Mouse (Mus musculus) frontal cortex, postnatal 25 days (tissue): Measurements from ENCODE around the gene Sco1.
"Not testable (repeated sequence)": the region's sequence is repeated elsewhere in the genome, so short reads cannot be mapped to it uniquely, and the experiment has no call there.

Source experiments
- DNase-seq, 2 experiments: peaks; one replicate each; pipeline ENCODE4 v3.0.0; 2022; ENCODE audit warnings: low spot score in 2 of 2

Gene Sco1

DNA sequence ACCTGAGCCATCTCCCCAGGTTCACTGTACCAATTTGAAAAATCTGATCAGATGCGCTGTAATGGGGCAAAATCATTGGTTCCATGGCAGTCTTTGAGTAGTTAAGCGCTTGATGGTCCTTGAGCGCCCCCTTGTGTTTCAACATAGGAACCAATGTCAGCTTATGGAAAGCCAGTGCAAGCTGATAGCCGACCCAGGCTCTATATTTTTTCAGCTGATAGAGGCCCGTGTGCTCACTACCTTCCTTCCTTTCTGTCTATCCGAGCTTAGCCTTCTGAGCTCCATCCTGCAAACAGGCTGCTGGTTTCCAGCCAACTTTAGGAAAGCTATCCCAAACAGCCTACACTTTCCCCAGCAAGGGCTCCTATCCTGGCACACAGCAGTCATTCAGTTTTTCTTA, 33.0 kb downstream of the Sco1 start:
- DNase-seq = peak; percentile 35 to 56

DNA sequence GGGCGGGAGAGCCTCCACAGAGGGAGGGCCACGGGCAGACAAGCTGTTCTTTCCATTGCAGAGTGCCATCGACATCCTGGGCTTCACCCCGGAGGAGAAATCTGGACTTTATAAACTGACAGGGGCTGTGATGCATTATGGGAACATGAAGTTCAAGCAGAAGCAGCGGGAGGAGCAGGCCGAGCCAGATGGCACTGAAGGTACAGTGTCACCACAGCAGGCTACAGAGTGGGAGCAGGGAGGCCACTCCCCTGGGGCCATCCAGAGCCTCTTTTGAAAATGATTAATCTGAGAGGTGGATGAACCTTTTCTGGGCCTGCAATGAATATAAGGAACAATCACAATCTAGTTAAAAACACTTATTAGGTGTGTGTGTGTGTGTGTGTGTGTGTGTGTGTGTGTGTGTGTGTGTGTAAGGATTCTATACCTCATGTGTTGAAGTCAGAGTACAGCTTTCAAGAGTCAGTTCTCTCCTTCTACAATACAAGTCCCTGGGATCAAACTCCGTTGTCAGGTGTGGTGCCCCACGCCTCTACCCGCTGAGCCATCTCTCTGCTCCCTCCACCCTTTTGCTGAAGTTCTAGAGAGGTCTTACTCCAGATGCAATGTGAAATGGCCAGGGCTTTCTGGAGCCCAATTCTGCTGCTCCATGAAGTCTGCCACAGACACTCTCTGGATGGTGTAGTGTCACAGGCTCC, 34.1 kb downstream of the Sco1 start:
- no peak for DNase-seq

DNA sequence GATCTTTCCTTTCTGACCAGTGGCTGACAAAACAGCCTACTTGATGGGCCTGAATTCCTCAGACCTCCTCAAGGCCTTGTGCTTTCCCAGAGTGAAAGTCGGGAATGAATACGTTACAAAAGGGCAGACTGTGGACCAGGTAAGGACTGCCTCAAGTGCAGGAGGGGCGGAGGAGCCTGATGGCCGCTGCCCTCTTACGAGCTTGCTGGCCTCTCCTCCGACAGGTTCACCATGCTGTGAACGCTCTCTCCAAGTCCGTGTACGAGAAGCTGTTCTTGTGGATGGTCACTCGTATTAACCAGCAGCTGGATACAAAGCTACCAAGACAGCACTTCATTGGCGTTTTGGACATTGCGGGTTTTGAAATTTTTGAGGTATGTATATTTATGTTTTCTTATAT, 34.8 kb downstream of the Sco1 start:
- DNase-seq = no peak

DNA sequence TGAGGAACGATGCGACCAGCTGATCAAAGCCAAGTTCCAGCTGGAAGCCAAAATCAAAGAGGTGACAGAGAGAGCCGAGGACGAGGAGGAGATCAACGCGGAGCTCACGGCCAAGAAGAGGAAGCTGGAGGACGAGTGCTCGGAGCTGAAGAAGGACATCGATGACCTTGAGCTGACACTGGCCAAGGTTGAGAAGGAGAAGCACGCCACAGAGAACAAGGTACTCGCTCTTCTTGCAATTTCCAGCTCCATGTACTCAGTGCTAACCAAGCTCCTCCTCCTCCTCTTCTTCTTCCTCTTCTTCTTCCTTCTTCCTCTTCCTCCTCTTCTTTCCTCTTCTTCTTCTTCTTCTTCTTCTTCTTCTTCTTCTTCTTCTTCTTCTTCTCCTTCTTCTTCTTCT, 39.9 kb downstream of the Sco1 start:
- DNase-seq = not testable (repeated sequence)

DNA sequence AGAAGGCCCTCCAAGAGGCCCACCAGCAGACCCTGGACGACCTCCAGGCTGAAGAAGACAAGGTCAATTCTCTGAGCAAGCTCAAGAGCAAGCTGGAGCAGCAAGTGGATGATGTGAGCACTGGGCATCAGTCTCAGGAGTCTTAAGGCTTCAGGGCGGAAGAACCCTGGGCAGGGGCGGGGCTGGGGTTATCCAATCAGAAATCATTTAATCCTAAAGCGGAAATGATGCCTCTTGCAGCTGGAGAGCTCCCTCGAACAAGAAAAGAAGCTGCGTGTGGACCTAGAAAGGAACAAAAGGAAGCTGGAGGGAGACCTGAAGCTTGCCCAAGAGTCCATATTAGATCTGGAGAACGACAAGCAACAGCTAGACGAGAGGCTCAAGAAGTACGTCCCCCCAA, 40.7 kb downstream of the Sco1 start:
- DNase-seq = no peak

DNA sequence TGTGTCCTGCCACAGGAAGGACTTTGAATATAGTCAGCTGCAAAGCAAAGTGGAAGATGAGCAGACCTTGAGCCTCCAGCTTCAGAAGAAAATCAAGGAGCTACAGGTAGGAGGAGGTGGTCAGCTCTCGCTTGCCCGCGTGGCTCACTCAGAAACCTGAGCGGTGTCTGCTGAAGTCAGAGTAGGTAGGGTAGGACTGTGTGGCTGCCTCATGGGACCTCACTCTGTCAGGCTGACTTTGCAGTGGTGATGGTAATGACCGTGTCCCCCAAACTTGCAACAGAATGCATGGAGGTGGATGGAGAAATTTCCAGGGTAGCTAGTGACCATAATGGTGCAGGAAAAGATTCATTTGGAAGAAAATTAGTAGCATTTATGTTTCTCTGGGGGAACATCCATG, 41.2 kb downstream of the Sco1 start:
- no peak for DNase-seq

DNA sequence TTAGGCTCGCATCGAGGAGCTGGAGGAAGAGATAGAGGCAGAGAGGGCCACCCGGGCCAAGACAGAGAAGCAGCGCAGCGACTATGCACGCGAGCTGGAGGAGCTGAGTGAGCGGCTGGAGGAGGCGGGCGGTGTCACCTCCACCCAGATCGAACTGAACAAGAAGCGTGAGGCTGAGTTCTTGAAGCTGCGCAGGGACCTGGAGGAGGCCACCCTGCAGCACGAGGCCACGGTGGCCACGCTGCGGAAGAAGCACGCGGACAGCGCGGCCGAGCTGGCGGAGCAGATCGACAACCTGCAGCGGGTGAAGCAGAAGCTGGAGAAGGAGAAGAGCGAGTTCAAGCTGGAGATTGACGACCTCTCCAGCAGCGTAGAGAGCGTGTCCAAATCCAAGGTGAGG, 42.0 kb downstream of the Sco1 start:
- no peak for DNase-seq

DNA sequence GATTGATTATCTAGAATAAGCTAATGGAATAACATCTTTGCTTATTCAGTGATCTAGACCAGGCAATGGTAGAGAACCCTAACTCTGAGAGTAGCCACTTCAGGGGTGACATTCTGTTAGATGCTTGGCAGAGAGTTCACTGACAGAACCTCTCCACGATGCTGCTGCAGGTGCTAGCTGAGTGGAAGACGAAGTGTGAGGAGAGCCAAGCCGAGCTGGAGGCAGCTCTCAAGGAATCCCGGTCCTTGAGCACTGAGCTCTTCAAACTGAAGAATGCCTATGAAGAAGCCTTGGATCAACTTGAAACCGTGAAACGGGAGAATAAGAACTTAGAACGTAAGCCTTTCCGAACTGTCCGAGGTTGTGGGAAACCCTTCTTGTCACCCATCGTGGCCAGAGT, 45.2 kb downstream of the Sco1 start:
- DNase-seq = no peak

DNA sequence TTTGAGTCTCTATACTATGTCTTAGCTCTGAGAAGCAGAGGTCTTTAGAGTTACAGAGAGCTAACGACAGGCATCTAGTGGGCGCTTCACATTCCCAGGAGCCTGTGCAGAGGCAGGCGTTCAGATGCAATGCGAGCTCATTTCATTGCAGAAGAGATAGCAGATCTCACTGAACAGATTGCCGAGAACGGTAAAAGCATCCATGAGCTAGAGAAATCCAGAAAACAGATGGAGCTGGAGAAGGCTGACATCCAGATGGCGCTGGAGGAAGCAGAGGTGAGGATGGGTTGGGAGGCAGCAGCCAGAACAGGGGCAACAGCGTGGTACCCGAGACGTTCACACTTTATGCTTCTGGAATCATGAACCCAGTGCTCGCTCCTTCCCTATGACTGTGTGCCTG, 46.0 kb downstream of the Sco1 start:
- peak in 1 of 2 experiments; percentile 21 for DNase-seq

DNA sequence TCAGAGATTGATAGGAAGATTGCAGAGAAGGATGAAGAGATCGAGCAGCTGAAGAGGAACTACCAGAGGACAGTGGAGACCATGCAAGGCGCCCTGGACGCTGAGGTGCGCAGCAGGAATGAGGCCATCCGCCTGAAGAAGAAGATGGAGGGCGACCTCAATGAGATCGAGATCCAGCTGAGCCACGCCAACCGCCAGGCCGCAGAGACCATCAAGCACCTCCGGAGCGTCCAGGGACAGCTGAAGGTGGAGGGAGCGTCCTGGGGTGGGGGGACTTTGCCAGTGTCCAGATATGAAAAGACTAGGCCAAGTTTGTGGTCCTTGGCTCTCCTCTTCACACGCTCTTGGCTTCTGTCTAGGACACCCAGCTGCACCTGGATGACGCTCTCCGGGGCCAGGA, 46.8 kb downstream of the Sco1 start:
- DNase-seq = no peak

DNA sequence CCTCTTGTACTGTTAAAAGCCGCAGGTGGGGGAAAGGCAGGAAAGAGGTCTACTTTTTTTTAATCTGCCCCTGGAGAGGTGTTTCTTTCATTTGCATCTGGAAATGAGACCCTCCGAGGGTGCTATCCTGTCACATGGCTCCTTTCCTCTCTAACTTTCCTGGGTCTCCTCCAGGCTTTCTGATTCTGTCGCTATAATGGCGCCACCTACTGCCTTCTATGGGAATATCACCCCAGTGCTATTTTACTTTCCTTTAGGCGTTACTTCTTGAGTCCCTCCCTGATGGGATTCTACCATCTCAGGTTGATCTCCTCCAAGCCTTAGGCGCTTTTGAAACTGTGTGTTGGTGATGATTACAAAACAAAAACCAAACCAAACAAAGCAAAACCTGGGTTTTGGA, 47.7 kb downstream of the Sco1 start:
- DNase-seq = no peak

DNA sequence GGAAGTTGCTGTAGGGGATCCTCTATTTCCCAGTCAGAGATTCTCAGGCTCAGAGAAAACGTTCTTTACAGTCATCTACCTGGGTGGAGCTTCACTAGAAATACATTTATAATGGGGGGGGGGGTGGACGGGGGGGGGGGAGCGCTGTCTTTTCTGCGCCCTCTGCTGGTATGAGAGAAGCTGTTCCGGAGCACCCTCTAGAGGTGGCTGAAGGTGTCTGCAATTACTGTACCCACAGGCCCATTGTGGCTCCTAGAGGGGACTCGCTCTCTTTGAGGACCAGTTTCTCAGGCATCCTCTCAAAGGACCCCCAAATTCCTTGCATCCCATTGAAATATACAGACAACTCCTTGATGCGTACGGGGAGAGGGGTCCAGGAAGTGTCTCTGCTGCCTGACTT, 49.2 kb downstream of the Sco1 start:
- DNase-seq = peak in 1 of 2 experiments; percentile 47

DNA sequence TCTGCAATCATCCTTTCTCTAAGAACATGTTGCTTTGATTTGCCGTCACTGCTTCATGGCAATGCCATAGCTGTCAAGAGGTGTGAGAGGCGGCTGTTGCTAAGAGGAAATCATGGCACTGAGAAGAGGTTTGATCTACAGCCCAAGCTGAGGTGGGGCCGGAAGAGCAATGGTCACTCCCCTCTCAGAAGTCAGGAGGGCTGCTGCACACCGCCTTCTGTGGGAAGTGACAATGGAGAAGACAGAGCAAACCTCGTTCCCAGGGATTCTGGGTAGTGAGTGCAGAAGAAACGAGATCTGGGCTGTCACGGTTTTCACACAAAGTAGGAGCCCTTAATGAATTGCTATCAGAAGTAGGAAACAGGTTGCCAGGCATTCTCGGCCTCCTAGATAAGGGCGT, 50.8 kb downstream of the Sco1 start:
- DNase-seq = no peak

DNA sequence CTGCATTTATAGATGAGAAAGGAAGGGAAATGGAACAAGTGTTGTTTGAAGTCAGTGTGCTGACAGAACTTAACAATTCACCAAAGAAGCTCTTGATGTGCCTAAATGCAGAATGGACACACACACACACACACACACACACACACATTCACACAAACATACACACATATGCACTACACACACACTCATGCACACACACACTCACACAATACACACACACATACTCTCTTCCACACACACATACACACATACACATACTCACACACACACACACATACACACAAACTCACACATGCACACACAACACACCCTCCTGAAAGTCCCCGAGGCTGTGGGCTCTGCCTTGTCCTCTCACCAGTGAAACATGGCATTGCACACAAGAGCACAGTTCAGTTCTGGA, 51.8 kb downstream of the Sco1 start:
- no peak for DNase-seq

DNA sequence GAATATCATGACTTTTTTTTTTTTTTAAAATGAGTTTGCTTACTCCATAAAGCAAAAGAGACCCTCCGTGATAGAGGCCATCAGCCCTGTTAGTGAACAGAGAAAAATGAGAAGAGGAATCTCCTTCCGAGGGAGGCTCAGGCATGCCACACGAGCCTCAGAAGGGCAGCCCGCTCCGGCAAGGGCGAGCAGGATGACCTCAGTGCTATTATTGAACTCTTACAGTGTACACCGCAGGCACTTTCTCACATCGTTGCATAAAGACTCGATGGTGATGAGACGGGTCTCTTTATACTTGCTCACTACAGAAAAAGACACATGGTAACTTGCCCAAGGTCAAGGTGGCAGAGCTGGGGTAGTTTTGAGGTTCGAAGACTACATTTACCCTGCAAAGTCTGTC, 52.2 kb downstream of the Sco1 start:
- no peak for DNase-seq

DNA sequence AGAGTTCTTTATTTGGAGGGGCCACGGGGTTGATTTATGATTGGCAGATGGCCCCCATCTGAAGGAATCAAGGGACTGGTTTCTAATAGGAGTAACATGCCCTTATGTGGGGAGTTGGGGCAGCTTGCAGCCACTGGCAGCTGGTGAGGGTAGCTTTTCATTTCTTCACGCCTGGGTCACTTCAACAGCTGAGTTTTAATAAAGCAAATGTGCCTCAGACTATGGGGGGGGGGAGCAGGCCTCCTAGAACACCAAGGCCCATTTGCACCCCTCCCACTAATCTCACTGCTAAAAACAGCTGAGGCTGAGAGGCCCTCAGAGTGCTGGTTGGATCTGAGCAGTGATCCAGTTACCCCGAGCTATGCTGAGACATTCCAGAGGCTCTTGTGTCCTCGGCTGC, 53.2 kb downstream of the Sco1 start:
- DNase-seq = no peak

DNA sequence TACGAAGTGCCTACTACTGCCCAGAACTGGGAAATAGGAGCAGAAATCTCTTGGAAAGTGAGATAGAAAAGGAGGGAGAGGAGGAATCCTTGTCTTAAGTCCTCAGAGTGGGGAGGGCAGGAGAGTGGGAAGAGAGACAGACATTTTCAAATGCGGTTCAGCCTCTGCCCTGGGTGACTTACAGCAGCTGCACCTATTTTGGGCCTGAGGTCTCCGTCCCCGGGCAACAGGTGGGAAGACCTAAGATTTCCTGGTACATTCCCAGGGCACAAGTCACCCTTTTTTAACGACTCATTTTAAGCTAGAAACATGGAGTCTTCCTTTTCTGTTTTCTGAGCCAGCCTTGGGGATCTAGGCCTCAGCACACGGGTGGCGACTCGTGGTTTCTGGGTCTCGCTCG, 54.5 kb downstream of the Sco1 start:
- DNase-seq = no peak

DNA sequence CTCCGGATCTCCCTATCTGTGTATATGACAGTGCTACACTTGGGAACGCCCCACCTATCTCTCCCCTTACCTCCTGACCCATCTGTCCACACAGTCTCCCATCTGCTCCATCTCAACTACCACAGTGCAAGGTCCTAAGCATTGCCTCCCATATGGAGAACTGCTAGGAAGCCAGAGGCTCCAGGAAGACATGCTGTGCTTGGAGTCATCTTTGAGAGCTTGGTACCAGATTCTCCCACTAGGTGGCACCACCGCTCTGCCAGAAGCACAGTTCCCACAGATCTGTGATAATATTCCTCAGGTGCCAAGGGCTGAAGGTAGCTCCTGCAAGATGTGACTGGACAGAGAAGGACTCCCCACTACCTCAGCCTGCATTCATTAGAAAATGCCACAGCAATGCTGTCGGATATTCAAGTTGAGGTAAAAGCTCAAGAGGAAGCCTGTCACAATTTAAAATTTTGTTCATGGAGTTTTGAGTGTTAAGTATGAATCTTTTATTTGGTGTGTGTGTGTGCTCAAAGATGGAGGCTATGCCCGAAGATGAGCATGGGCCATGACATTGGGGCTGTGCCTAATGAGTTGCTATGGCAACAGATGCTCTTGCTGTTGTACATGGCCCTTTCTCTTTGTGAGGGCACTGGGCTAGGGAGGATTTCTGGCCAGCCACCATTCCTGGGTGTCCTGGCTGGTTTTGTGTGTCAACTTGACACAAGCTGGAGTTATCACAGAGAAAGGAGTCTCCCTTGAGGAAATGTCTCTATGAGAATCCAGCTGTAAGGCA, 57.9 kb downstream of the Sco1 start:
- DNase-seq = peak; percentile 83 to 87

DNA sequence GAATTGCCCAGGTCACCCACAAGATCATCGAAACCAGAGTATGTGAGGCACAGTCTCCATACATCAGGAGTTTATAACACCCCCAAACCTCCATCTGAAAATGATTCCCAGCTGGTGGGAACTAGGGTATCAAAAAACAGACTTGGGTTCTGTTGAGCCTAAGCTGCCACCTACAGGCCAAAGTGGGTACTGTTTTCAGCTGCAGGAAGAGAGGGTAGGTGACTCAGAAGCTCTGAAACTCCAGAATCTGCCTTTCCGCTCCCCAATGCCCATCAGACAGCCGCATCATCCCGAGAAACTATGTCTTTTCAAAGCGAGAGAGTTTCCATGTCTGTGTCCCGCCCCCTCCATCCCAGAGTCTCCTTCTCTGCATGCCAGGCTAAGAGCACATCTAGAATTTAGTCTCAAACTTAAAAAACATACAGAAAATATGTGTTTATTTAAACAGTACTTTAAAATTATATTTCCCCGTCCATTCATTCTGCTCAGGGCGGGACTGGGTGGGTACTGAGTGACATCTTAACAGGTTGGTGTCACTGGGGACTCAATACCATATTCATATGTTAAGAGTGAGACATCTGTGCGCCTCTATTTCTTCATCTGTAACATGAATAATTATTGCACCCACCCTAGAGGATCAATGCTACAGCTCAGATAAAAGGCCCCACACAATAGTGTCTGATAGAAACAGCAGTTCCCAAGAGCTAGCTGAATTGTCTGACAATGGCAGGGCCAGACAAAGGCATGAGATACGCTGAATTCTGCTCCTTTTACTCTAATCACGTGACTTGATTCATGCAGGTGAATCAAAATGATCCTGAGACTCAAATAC, 59.8 kb downstream of the Sco1 start:
- DNase-seq = peak; percentile 61 to 74

DNA sequence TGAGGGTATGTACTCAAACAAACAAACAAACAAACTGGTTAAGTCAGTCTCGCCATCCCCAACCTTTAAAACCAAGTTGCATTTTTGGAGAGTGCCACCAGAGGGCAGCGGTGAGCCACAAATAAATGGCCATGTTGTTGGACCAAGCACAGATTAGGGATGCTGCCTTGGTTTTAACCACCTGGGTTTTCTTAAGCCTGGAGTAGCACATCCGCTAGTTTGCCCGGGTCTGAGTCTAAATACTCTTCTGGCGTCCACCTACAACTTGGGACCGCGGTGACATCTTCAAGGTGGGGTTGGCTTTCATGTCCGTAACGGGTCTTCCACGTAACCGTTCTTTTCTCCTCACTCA, 60.4 kb downstream of the Sco1 start:
- DNase-seq = peak; percentile 73 to 78

DNA sequence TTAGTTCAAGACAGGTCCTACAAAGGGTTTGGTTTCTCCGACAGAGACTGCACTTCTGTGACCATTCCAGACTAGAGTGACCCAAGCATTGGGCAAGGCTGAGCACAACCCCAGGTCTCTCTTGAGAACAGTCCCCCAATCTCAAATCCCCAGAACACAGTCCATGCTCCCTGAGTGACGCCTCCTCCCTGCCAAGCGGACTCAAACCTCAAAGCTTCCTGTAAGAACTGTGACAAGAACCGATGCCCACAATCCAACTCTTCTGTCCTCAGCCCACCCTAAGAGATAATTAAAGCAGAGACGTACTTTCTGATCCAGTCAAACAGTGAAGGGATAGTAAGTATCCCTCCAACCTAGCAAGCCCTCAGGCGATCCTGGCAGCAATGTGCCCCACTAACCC, 60.9 kb downstream of the Sco1 start:
- no peak for DNase-seq

DNA sequence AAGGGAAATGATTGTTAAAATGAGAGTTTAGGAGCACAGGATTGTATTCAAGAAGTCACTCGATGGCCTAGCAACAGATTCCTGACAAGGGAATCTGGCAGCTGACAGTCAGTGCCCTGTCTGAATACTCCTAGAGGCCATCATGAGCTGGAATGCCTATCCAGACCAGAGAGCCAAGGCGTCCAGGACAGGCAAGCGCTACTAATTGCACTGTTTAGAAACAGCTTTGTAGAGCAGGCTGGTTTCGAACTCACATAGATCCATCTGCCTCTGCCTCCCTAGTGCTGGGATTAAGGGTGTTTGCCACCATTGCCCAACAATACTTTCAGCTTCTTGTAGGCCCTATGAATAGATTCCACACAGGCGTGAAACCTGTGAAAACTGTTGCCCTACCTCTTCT, 61.8 kb downstream of the Sco1 start:
- no peak for DNase-seq

DNA sequence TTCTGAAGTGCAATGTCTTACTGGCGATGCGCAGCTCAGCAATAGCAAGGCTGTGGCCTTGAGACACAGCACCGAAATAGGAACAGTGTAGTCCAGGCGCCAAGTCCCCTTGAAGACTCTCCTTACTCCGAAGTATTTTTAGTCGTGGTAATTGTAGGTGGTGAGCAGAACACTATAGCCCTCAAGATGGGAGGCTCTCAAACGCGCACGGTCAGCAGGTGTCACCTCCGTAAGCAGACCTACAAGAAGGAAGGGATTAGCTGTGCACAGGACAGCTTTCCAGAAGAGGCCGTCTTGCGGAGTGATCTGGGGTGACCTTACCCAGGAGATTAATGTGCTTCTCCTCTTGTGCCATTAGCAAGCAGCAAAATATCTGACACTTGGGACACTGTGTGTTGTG, 62.4 kb downstream of the Sco1 start:
- no peak for DNase-seq
